16 mouse cellular contexts compared by ENCODE assay signal in the genomic region with DNA sequence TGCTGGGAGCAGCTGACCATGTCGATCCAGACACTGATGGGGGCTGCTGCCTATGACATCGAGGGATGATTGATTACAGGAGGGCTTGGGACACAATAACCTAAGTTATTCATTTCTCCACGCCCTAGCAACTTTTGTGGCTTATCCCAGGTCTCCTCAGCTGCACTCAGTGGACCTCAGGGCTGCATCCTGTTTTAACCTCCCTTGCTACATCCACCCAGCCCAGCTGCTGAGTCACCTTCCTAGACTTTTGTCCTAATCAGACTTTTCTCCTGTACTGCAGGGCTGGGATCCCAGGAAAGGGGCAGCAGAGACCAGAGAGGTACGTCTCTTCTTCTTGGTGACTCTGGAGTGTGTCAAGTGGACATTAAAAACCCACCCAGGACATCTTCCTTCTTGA. TPM values are rescaled to one million over a fixed set of nuclear protein-coding genes. Genes with fewer than 3 reads are reported as not detected.
"Had no signal": no experiment of that assay in that cellular context is flagged by ENCODE, and none has a peak within 500 bp of the region (broad histone marks: within the 10 kb centered on the region; RNA-seq: fewer than 3 reads in every experiment).

No protein-coding gene starts in this region.

- H3K36me3 ChIP-seq: limb, embryonic 13.5 days; liver, embryonic 15.5 days; neural tube, embryonic 15.5 days had no signal

- H3K27me3 ChIP-seq: limb, embryonic 13.5 days; neural tube, embryonic 15.5 days had no signal

- H3K9ac ChIP-seq: limb, embryonic 13.5 days; liver, embryonic 15.5 days; lung, embryonic 14.5 days; neural tube, embryonic 15.5 days had no signal

- DNase-seq: lung, embryonic 14.5 days; lung, postnatal 10 days; lung, postnatal 4 days; midbrain, embryonic 14.5 days; right cerebral cortex, adult 18-20 months; right cerebral cortex, postnatal 25 days; thymus, adult 18-20 months; thymus, postnatal 14 days had no signal

- H3K27ac ChIP-seq: layer of hippocampus, adult 2 months; limb, embryonic 13.5 days; liver, embryonic 15.5 days; midbrain, embryonic 10.5 days; neural tube, embryonic 15.5 days had no signal

- ATAC-seq: intestine, postnatal 0 days had no signal

- H3K4me3 ChIP-seq: layer of hippocampus, adult 2 months; limb, embryonic 13.5 days; liver, embryonic 15.5 days; midbrain, embryonic 10.5 days; myocyte; neural tube, embryonic 15.5 days had no signal

- H3K4me2 ChIP-seq: limb, embryonic 13.5 days; liver, embryonic 15.5 days; lung, embryonic 14.5 days; neural tube, embryonic 15.5 days had no signal

- H3K9me3 ChIP-seq: limb, embryonic 13.5 days; liver, embryonic 15.5 days; midbrain, embryonic 10.5 days; neural tube, embryonic 15.5 days had no signal

- H3K4me1 ChIP-seq: limb, embryonic 13.5 days; liver, embryonic 15.5 days; neural tube, embryonic 15.5 days had no signal

RNA-seq across cellular contexts. Expression of a gene that starts 19.9 kb away (rescaled TPM):
- polyA plus RNA-seq: liver, adult 2 months had no signal
